Mouse (Mus musculus) hindlimb bud, embryonic 11.5 days (tissue): Measurements from ENCODE around the gene Cul9.

Experiments
- DNase-seq: peaks from one replicate; pipeline ENCODE4 v3.0.0-alpha.2; 2012; ENCODE audit warnings: low read depth, low spot score; ENCODE audit errors: extremely low spot score

Gene Cul9

DNA sequence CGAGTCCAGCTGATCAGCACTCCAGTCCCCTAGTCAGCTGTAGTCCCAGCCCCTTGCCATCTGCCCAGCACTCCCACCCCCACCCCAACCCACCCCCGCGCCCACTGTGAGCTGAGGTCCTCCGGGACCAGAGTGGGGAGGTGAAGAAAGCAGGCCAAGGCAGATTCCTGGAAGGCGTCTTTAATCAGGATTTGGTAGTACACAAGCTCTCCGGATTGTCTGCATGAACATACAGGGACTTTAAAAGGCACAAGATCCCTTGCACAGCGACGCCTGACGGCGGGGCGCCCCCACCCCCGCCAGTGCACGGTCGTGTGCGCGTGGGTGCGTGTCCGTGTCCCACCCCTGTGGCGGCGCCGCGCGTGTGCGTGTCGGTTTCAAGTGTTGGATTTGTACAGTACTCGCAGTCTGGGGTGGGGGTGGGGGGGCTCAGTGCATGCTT, 92.2 kb downstream of the Cul9 start:
- no peak for DNase-seq

GRCm38 (mm10) chr17:46453302-46453948, 92.8 kb downstream of the Cul9 start:
- no peak for DNase-seq

GRCm38 (mm10) chr17:46452683-46453082, 93.5 kb downstream of the Cul9 start:
- DNase-seq: no peak
